Mouse (Mus musculus): ENCODE data around the gene Arid4b. TPM values are rescaled to one million over a fixed set of nuclear protein-coding genes. Genes with fewer than 3 reads are reported as not detected.
A peak's percentile ranks its signal among the peaks of the same experiment; 100 is the strongest.

Arid4b gene
- polyA plus RNA-seq, 1 experiment from 2014 or later = 96.8 TPM

DNA sequence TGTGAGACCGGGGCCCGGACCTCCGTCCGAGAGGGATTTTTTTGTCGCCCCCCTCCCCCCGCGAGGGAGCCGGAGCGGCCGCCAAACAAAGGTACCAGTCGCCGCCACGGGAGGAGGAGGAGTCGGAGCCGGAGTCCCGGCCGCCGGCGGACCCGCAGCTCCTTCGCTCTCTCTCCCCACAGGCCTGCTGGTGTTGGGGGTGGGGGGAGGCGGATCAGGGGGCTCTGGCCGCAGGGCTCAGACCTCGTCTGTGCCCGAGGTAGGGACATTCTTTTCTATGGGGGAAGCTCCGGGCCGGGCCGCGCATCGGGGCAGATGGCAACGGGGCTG, 875 bp downstream of the Arid4b start:
- H3K27me3 ChIP-seq = no peaks in the 10 kb centered on the region
- H3K9ac ChIP-seq (replicated peaks) = peak overlapping the region; percentile 99
- peaks cover 30% of the 10 kb centered on the region for H3K36me3 ChIP-seq
- H3K4me3 ChIP-seq (replicated peaks) = peak overlapping the region; percentile 100
- peak; percentile 24 for ATAC-seq (ENCODE audit: insufficient number of reproducible peaks, insufficient read depth, low FRiP score, low TSS enrichment, low read depth)
- peaks cover 14% of the 10 kb centered on the region for H3K4me1 ChIP-seq (replicated peaks)
- peak overlapping the region; percentile 98 for H3K27ac ChIP-seq
- no peaks in the 10 kb centered on the region for H3K9me3 ChIP-seq
- H3K4me2 ChIP-seq = peak overlapping the region; percentile 79
- 0% methylated on average over 20 of the region's 31 CpGs for WGBS

DNA sequence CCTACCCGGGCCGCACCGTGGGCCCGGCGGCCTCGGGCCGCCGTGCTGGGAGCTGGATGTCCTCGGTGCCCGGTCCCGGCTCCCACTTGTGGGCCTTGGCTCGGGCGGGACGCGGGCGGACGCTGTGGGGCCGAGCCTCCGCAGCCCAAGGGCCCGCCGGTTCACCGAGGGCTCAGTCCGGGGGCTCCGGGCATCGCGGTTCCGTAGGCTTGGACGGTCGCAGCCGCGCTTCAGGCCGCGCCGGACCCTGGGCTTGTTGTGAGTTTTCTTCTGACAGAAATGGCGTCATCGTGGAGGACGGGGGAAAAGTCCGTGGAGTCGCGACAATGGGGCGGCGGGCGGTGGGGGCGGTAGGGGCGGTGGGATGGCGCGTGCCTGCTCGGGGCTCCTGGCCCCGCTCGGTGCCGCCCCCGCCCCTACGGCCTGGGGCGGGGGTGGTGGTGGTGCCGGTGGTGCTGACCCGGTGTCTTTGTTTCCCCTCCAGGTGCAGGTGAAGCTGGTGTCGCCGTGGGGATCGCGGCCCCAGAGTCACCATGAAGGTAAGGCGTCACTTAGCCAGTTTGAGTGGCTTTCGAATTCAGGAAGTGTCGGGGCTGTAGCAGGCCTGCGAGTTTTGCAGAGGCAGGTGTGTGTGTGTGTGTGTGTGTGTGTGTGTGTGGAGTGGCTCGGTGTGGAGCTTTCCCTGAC, 1.5 kb downstream of the Arid4b start:
- no peak for ATAC-seq (ENCODE audit: insufficient number of reproducible peaks, insufficient read depth, low FRiP score, low TSS enrichment, low read depth)
- Histone ChIP-seq H3K27ac (peak overlapping the region; percentile 98), H3K27me3 (no peaks in the 10 kb centered on the region), H3K4me2 (peak overlapping the region; percentile 79), H3K9me3 (no peaks in the 10 kb centered on the region), H3K9ac (replicated peaks) (peak overlapping the region; percentile 99), H3K36me3 (peaks cover 30% of the 10 kb centered on the region), H3K4me1 (replicated peaks) (peaks cover 14% of the 10 kb centered on the region), H3K4me3 (replicated peaks) (peak overlapping the region; percentile 100)
- under 1% methylated on average over 65 of the region's 65 CpGs for WGBS

DNA sequence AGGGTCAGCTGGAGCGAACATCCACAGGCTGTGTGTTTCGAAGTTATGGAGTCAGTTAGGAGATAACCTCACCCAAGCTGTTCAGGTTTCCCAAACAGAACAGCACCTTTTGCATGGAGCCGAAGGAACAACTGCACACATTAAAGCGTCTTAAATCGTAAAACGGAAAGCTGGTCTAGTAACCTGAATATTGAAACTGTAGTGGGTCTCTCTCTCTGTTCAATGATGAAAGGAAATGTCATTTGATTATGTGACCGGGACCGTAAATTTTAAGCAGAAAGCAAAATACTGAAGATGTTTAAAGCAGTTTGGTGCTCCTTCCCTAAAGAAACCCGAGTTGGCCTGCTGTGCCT, 2.0 kb downstream of the Arid4b start:
- whole genome bisulfite sequencing = 16% methylated on average over 9 of the region's 9 CpGs
- Histone ChIP-seq H3K4me2 (peak overlapping the region; percentile 79), H3K36me3 (peaks cover 30% of the 10 kb centered on the region), H3K4me1 (replicated peaks) (peaks cover 14% of the 10 kb centered on the region), H3K27ac (peak overlapping the region; percentile 98; the same call in 1 of the 2 replicates), H3K9ac (replicated peaks) (peak overlapping the region; percentile 99), H3K27me3 (no peaks in the 10 kb centered on the region), H3K9me3 (no peaks in the 10 kb centered on the region), H3K4me3 (replicated peaks) (peak overlapping the region; percentile 100)
- no peak for ATAC-seq (ENCODE audit: insufficient number of reproducible peaks, insufficient read depth, low FRiP score, low TSS enrichment, low read depth)

DNA sequence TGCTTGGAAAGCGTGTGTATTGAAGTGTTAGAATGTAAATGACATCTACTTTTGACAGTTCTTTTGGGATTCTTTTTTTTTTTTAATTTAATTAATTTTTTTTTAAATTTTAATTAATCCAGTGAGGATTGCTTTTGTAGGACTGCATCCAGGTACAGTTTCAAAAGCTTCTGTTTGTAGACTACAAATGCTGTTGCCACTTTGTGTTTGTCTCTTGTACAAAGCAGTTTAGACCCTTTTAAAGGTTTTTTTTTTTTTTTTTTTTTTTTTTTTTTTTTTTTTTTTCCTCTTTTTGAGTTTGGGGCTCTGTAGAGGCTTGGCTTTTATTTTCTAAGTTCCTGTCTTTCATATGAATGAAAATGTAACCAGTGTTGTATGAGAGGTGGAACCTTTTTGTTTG, 2.7 kb downstream of the Arid4b start:
- Histone ChIP-seq H3K4me2 (no peak overlapping the region), H3K36me3 (peaks cover 26% of the 10 kb centered on the region), H3K27ac (no peak overlapping the region), H3K4me1 (replicated peaks) (peaks cover 14% of the 10 kb centered on the region), H3K4me3 (replicated peaks) (no peak overlapping the region), H3K27me3 (no peaks in the 10 kb centered on the region), H3K9me3 (no peaks in the 10 kb centered on the region), H3K9ac (replicated peaks) (no peak overlapping the region)
- WGBS = 83% methylated on average over 1 of the region's 1 CpGs
- no peak for ATAC-seq (ENCODE audit: insufficient number of reproducible peaks, insufficient read depth, low FRiP score, low TSS enrichment, low read depth)

DNA sequence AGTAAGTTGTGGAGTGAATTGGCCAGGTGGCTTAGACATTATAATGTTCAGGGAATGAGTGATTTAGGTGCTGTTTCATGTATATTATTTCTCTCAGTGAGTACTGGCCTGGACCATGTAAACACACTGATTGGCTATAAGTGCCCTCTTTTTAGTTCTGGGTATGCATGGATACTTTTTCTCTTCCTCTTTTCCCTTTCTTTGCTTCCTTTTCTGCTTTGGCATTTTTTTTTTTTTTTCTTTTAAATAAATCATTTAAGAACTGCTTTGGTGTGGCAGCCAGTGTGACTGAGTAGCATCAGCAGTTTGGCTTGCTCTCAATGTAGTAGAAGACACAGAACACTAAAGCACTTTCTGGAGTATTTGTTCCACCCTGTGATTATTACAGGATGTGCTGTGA, 5.0 kb downstream of the Arid4b start:
- ATAC-seq (ENCODE audit: insufficient number of reproducible peaks, insufficient read depth, low FRiP score, low TSS enrichment, low read depth) = no peak
- H3K4me2 ChIP-seq = no peak overlapping the region

DNA sequence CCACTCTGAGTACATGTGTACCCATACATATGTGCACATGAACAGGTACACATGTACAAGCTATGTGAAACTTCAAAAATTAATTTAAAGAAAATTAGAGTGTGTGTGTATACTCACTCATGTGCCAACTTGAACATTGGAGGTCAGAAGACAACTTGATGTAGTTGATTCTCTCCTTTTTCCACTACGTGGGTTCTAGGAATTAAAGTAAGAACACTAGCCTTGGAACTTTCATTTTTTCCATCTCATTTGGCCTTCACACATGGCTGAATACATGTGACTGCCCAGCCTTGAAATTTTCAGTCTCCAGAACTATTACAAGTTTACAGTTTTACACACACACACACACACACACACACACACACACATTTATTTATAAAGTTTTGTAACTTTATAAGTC, 6.3 kb downstream of the Arid4b start:
- Histone ChIP-seq H3K27ac (no peak overlapping the region), H3K9me3 (no peaks in the 10 kb centered on the region), H3K9ac (replicated peaks) (no peak overlapping the region), H3K36me3 (peaks cover 25% of the 10 kb centered on the region), H3K27me3 (no peaks in the 10 kb centered on the region), H3K4me2 (no peak overlapping the region), H3K4me3 (replicated peaks) (no peak overlapping the region), H3K4me1 (replicated peaks) (peaks cover 4% of the 10 kb centered on the region)
- WGBS = 96% methylated on average over 1 of the region's 1 CpGs
- no peak for ATAC-seq (ENCODE audit: insufficient number of reproducible peaks, insufficient read depth, low FRiP score, low TSS enrichment, low read depth)

More for the DNA sequence above, 5.0 kb downstream of the Arid4b start:
- H3K4me3 ChIP-seq (replicated peaks) = no peak overlapping the region
- no peak overlapping the region for H3K9ac ChIP-seq (replicated peaks)
- H3K27me3 ChIP-seq = no peaks in the 10 kb centered on the region
- H3K27ac ChIP-seq = no peak overlapping the region
- H3K4me1 ChIP-seq (replicated peaks) = peaks cover 4% of the 10 kb centered on the region
- peaks cover 25% of the 10 kb centered on the region for H3K36me3 ChIP-seq
- H3K9me3 ChIP-seq = no peaks in the 10 kb centered on the region

DNA sequence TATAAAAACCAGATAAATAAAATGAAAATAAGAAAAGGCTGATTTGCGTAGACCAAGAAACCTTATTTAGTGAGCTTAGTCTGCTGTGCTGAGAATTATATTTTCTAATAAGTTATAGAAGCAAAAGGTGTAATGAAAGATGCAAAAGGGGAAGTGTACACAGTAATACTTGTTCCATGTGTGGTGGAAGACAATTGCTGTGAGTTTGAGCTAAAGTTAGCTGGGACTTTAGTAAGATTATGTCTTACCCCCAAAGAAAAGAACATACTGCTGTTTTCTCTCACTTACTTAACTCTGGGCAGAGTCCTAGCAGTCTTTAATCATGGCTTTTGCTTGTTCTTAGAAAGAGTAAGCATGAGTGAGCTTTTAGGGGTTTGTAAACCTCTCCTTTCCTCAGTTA, 11.3 kb downstream of the Arid4b start:
- peaks cover 6% of the 10 kb centered on the region; the same call in 1 of the 2 replicates for H3K36me3 ChIP-seq
- no peaks in the 10 kb centered on the region for H3K27me3 ChIP-seq
- H3K4me1 ChIP-seq (replicated peaks) = no peaks in the 10 kb centered on the region
- ATAC-seq (ENCODE audit: insufficient number of reproducible peaks, insufficient read depth, low FRiP score, low TSS enrichment, low read depth) = no peak
- H3K4me2 ChIP-seq = no peak overlapping the region
- H3K9me3 ChIP-seq = no peaks in the 10 kb centered on the region
- H3K9ac ChIP-seq (replicated peaks) = no peak overlapping the region
- no peak overlapping the region for H3K4me3 ChIP-seq (replicated peaks)
- WGBS = 92% methylated on average over 1 of the region's 1 CpGs
- no peak overlapping the region for H3K27ac ChIP-seq

DNA sequence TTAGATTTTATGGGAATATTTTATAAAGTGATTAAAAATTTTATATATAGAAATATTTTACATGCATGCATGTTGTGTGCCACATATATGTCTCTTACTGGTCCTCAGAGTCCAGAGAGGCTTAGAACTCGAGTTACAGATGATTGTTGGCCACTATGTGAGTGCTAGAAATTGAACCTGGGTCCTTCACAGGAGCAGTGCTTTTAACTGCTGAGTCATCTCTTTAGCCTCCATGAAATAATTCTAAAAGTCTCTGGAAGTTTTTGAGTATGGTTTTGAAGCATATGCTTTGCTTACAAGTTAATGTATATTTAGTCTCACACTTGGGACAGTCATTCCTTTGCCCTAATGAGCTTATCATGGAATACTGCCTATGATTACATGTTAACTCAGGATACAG, 12.3 kb downstream of the Arid4b start:
- Histone ChIP-seq H3K4me3 (replicated peaks) (no peak overlapping the region), H3K36me3 (0 out of 2 replicates have a peak, but pooled peaks cover 6% of the 10 kb centered on the region), H3K4me1 (replicated peaks) (no peaks in the 10 kb centered on the region), H3K27me3 (no peaks in the 10 kb centered on the region), H3K27ac (no peak overlapping the region), H3K9me3 (no peaks in the 10 kb centered on the region), H3K4me2 (no peak overlapping the region), H3K9ac (replicated peaks) (no peak overlapping the region)
- 88% methylated on average over 1 of the region's 1 CpGs for WGBS
- no peak for ATAC-seq (ENCODE audit: insufficient number of reproducible peaks, insufficient read depth, low FRiP score, low TSS enrichment, low read depth)

DNA sequence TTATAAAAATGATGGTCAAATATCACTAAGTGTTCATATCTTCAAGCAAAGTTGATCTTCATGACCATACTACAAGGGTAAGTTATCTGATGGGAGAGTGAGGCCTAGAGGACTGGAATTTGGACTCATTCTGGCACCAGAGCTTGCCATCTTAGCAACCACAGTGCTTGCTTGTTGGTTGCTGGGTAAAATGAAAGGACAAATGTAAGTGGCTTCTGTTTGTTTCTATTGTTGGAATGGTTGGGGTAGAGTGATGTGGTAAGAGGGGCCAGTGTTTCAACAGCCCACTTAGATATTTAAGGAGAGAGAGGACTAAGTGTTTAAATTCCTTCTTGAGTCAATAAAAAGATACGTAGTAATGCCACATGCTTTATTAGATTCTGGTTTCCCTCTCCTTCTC, 25.6 kb downstream of the Arid4b start:
- ATAC-seq (ENCODE audit: insufficient number of reproducible peaks, insufficient read depth, low FRiP score, low TSS enrichment, low read depth) = no peak
- Histone ChIP-seq H3K4me1 (replicated peaks) (no peaks in the 10 kb centered on the region), H3K9me3 (no peaks in the 10 kb centered on the region), H3K27me3 (no peaks in the 10 kb centered on the region), H3K4me3 (replicated peaks) (no peak overlapping the region), H3K27ac (no peak overlapping the region), H3K9ac (replicated peaks) (no peak overlapping the region), H3K36me3 (peaks cover 6% of the 10 kb centered on the region; the same call in 1 of the 2 replicates), H3K4me2 (no peak overlapping the region)
- WGBS = 96% methylated on average over 1 of the region's 1 CpGs

DNA sequence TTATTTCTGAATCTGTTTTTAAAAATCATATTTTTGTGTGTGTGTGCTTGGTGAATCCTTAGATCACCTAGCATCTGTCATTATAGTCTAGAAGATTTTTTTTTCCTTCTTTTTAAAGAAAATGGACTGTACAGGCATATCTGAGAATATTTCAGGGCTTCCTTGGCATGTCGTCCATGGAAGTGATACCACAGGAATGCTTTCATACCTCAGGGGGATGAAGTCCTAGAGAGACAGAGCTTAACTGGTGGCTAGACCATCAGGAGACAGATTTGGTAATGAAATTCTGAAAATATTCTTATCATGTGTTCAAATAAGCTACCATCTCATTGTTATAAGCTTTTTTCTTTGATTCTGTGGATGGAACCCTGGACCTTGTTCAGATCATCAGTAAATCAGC, 40.0 kb downstream of the Arid4b start:
- no peak for ATAC-seq (ENCODE audit: insufficient number of reproducible peaks, insufficient read depth, low FRiP score, low TSS enrichment, low read depth)
- no peak overlapping the region for H3K4me2 ChIP-seq
- no peak overlapping the region for H3K4me3 ChIP-seq (replicated peaks)
- no peaks in the 10 kb centered on the region for H3K9me3 ChIP-seq
- H3K27ac ChIP-seq = no peak overlapping the region
- no peaks in the 10 kb centered on the region for H3K36me3 ChIP-seq
- no peaks in the 10 kb centered on the region for H3K27me3 ChIP-seq
- H3K9ac ChIP-seq (replicated peaks) = no peak overlapping the region
- no peaks in the 10 kb centered on the region for H3K4me1 ChIP-seq (replicated peaks)
- 93% methylated on average over 1 of the region's 1 CpGs for WGBS

DNA sequence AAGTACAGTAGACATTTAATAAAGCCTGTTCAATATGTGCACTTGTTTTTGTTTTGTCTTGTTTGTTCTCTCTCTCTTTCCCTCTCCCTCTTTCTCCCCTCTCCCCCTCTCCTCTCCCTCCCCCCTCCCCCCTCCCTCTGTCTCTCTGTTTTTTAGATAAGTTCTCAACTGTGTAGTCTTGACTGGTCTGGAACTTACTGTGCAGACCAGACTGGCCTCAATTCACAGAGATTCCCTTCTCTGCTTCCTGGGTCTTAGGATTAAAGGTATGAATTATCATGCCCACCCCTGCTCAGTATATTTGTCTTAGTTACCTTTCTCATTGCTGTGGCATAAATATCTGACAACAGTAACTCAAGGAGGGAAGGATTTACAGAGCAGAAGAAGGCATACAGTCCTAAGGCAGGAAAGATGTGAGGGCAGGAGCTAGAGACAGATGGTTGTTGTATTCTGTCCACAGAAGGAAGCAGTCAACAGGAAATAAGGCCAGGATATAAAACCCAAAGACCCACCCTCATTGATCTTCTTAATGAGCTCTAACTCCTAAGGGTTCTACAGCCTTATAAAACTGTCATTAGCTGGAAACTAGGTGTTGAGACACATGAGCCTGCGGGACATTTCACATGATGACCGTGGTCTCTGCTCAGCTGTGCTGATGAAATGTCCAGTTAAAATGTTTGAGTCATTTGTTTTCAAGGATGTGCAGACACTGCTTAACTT, 47.3 kb downstream of the Arid4b start:
- H3K9me3 ChIP-seq = no peaks in the 10 kb centered on the region
- no peak overlapping the region for H3K27ac ChIP-seq
- H3K4me3 ChIP-seq (replicated peaks) = no peak overlapping the region
- no peak overlapping the region for H3K9ac ChIP-seq (replicated peaks)
- ATAC-seq (ENCODE audit: insufficient number of reproducible peaks, insufficient read depth, low FRiP score, low TSS enrichment, low read depth) = no peak
- H3K36me3 ChIP-seq = no peaks in the 10 kb centered on the region
- 24% methylated on average over 2 of the region's 2 CpGs for WGBS
- H3K4me1 ChIP-seq (replicated peaks) = peaks cover 3% of the 10 kb centered on the region; the same call in 1 of the 2 replicates
- no peaks in the 10 kb centered on the region for H3K27me3 ChIP-seq
- H3K4me2 ChIP-seq = no peak overlapping the region

DNA sequence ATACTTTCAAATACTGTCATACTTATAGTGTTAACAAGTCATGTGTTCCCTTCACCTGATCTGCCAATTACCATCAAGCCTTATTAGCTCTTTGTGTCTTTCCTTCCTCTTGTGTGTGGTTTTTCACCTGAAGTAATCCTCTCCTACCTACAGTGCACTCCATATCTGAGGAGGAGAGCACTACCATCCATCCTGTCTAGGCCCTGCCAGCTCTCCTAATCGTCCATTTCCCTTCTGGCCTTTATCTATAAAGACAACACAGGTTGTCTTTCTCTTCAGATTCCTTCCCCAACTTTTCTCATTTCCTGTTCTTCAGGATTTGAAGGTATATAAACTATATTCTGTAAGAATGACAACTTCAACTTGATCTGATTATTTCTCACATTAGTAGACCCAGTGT, 48.1 kb downstream of the Arid4b start:
- H3K4me2 ChIP-seq = no peak overlapping the region
- WGBS = 58% methylated on average over 1 of the region's 1 CpGs

More for the DNA sequence above, 48.1 kb downstream of the Arid4b start:
- ATAC-seq (ENCODE audit: insufficient number of reproducible peaks, insufficient read depth, low FRiP score, low TSS enrichment, low read depth) = no peak
- Histone ChIP-seq H3K9me3 (no peaks in the 10 kb centered on the region), H3K27me3 (no peaks in the 10 kb centered on the region), H3K4me1 (replicated peaks) (peaks cover 3% of the 10 kb centered on the region; the same call in 1 of the 2 replicates), H3K27ac (no peak overlapping the region), H3K36me3 (no peaks in the 10 kb centered on the region), H3K4me3 (replicated peaks) (no peak overlapping the region), H3K9ac (replicated peaks) (no peak overlapping the region)
